Mouse (Mus musculus) brain, embryonic 14.5 days (tissue): ENCODE measurements around the gene Akt2. TPM values are rescaled to one million over a fixed set of nuclear protein-coding genes. Genes with fewer than 3 reads are reported as not detected.
A peak's percentile ranks its signal among the peaks of the same experiment; 100 is the strongest.
"Not testable (repeated sequence)": the region's sequence is repeated elsewhere in the genome, so short reads cannot be mapped to it uniquely, and the experiment has no call there.

Source experiments
- DNase-seq: peaks from one replicate; pipeline ENCODE4 v3.0.0-alpha.2; 2011; ENCODE audit warnings: low read depth
- CTCF ChIP-seq: fragments of 200-500 bp; IDR thresholded peaks from 2 replicates; pipeline ENCODE4 v1.5.1; 2012; ENCODE audit warnings: inconsistent platforms, mild to moderate bottlenecking, moderate library complexity, borderline replicate concordance; ENCODE audit not compliant: insufficient read depth, insufficient read length; ENCODE audit errors: extremely low read depth
- POLR2A ChIP-seq: fragments of 200-500 bp; IDR thresholded peaks from 2 replicates; pipeline ENCODE4 v1.6.1; 2012; ENCODE audit warnings: mild to moderate bottlenecking, inconsistent platforms, borderline replicate concordance; ENCODE audit not compliant: poor library complexity, insufficient read depth, insufficient read length, severe bottlenecking; ENCODE audit errors: extremely low read depth
- polyA plus RNA-seq: library from polyadenylated mRNA; depleted of rRNA; stranded (reverse); fragments of >200 nt; gene quantifications from 2 replicates; pipeline ENCODE4 v1.2.3, GENCODE M21; 2012

Gene Akt2
- polyA plus RNA-seq, 1 experiment: 74.2 TPM

DNA sequence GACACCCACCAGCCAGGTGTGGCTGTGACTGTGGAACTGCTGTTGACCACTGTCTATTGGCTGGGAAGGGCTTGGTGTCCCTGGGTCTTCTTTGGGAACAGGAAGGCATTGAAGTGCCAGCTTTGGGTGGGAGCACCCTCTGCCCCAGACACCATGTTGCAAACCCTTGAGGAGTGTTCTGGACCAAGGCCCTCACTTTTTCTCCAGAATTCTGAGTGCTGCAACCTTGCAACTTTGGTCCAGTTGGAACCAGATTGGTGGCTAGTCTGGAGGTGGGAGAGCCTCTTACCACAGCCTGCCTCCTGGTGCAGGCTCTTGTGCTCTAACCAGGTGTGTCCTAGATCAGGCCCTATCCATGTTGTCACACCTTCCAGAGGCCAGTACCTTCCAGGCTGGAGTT lies 33.6 kb downstream of the Akt2 start:
- no peak for TF ChIP-seq POLR2A
- TF ChIP-seq CTCF: no peak
- DNase-seq: no peak

DNA sequence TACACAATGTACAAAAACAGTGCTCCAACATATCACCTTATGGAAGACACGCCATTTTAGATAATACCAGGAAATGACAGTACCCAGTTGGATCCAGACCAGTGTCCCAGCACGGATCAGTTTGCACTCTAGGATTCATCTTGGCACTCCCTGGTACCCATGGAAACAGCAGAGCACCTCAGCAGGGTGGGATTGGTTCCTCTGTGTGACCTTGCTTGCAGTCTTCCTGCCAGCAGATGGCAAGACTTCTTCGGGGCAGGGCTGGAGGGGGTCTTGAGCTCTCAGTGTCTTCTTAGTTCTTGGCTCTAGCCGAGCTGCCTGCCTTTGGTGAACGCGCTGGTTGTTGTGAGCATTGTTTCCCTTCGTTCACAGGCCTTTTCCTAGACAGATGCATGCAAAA lies 36.4 kb downstream of the Akt2 start:
- no peak for DNase-seq
- TF ChIP-seq POLR2A (no peak), CTCF (no peak)

DNA sequence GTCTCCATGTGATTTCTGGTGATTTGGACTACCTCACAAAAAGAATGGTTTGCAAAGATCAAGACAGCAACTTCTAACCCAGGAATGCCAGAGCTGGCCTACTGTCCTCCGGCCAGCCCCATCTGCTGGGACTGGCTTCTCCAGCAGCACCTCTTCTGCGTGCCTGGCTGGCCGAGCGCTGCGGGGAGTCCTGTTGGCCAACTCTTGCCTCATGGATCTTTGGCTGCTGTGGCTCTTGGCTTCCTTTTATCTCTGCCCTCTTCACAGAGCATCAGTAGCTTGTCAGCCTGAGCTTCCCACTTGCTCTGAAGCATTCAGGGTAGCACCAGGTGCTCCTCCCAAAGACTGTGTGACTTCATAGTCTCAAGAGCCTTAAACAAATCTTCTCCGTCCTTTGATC lies 36.8 kb downstream of the Akt2 start:
- TF ChIP-seq POLR2A: no peak
- TF ChIP-seq CTCF: no peak
- no peak for DNase-seq

DNA sequence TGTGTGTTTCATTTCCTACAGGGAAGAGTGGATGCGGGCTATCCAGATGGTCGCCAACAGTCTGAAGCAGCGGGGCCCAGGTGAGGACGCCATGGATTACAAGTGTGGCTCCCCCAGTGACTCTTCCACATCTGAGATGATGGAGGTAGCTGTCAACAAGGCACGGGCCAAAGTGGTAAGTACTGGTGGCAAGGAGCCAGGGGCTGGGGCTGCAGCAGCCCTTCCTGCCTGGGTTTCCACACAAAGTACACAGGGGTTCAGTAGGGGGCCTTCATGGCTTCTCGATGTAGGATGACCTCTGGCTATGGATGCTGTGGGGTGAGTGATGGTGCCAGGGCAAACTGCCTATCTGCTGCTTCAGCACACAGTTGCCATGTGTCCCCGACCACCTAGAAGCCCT lies 37.5 kb downstream of the Akt2 start:
- not testable (repeated sequence) for DNase-seq

DNA sequence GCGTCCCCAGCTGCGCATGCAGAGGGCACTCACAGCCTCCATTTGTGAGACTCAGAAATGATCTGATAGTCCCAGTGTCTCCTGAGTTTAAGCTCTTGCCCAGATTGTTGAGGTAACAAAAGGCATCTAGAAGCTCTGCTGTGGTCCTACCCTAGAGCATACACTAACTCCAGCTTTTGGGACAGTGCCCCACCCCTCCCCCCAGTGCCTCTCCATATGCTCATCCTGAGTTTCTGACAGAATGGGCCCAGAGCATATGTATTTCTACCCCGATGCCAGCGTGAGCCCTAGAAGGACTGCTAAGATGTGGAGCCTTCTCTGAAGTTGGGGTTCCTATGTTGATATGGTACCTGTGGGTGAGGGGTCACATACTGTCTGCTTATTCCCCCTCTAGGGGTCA lies 40.1 kb downstream of the Akt2 start:
- TF ChIP-seq POLR2A: no peak
- TF ChIP-seq CTCF: no peak

DNA sequence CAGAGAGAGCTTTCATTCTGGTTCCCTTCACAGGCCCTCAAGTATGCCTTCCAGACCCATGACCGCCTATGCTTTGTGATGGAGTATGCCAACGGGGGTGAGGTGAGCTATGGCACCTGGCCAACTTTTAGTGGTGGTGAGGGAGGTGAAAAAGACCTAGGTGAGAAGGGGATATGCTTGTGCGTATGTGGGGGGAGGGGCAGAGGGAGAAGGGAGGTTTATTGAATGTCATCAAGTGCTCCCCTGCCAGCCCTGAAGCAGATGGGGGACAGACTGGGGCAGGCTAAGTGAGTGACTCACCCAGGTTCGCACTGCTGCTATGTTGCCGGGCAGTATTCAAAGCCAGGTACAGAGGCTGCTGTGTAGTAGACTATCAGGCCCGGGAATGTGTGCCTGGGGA lies 41.8 kb downstream of the Akt2 start:
- DNase-seq: no peak
- TF ChIP-seq CTCF: no peak
- TF ChIP-seq POLR2A: no peak

More for the DNA sequence above, 40.1 kb downstream of the Akt2 start:
- DNase-seq: no peak

DNA sequence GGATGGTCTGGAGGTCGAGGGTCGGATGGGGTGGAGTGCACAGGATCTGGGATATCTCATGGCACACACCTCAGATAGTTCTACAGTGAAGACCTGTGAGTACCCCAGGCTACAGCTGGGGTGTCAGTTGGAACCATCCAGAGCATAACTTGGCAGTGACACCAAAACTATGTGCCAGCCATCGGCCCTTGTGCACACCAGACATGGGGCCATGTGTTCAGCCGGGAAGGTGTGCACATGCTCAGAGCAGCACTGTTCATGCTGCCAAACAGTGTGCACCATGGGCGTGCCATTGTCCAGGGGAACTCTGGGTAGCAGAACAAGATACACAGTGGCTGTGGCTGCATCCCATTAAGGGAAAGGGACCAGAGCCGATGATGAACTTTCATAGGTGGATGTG lies 43.3 kb downstream of the Akt2 start:
- DNase-seq: no peak
- TF ChIP-seq CTCF (no peak), POLR2A (no peak)

DNA sequence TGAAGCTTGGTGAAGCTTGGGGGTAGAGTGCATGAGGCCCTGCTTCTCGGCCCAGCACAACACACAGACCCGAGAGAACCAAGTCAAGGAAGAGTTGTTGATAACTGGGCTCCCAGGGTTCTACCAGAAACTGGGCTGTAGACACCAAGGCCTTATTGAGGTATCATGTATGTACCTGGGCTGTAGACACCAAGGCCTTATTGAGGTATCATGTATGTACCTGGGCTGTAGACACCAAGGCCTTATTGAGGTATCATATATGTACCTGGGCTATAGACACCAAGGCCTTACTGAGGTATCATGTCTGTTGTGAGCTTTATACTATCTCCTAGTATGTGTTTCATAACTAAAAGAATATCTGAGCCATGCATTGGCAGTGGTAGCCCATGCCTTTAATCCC lies 43.7 kb downstream of the Akt2 start:
- DNase-seq: not testable (repeated sequence)

DNA sequence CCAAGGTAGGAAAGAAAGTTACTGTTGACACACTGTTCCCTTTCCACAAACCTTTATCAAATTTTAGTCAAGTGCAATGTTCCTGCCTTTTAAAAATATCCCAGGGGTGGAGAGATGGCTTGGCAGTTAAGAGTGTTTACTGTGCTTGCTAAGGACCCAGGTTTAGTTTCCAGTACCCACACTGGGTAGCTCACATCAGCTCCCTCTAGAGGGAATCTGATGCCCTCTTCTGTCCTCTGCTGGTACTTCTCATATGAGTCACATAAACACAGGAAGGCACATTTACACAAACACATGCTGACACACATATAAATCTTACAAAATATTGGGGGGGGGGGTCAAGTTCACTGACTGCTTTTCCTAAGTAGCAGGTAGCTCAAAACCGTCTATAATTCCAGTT lies 53.1 kb downstream of the Akt2 start:
- TF ChIP-seq POLR2A (no peak), CTCF (no peak)
- no peak for DNase-seq

DNA sequence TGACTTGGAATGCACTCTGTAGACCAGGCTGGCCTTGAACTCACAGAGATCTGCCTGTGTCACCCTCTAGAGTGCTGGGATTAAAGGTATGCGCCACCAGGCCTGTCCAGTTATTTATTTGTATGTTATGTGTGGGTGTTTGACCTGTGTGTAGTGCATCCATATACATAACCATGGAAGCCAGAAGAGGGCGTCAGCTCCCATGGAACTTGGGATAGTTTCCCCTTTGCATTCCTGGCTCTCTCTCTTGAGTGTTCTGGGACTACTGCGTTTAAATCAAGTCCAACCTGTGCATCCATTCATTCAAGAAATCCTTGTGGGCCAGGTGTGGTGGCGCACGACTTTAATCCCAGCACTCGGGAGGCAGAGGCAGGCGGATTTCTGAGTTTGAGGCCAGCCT lies 55.2 kb downstream of the Akt2 start:
- no peak for TF ChIP-seq CTCF
- no peak for TF ChIP-seq POLR2A
- no peak for DNase-seq

DNA sequence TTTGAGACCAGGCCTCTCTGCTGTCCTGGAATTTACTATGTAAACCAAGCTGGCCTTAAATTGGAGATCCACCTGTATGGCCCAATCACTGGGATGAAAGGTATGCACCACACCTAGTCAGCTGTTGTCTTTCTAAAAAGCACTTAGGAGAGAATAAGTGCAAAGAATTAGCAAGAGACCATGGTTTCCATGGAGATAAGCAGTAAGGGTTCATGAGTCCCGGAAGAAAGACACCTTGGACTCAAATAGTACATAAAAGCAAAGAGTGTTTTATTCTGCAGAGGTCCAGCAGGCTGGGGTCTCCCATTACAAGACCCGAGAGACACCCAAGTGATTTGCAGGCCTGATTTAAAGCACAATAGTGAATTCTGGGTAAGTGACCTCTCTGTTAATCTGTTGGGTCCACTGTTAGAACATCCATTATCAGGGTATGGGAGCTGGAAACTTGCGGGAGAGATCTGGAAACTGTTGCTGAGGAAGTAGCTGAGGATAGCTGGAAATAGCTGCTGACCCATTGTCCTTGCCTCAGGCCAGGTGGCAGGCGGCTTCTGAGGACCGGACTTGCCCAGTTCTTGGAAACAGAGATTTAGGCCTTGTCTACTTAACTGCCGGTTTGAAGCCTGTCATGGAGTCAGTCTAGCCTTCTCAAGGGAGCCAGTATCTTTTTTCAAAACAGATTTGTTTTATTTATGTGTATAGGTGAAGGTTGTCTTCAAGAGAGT lies 56.1 kb downstream of the Akt2 start:
- no peak for DNase-seq

DNA sequence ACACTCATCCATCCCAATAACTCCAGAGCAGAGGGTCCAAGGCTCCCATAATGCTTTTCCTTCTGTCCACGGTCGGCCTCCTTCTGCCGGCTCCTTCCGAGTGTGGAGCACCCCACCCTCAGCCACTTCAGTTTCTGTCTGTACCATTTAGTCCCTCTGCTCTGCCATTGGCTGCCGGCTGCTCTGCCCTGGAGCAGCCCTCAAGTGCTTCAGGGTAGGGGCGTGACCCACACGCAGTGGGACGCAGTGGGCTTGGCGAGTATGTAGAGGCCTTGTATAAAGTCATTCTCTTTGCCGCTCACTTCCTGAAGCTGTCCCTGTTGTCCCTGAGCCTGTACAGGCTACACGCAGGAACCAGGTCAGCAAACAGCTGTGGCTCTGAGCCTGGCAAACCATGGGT lies 58.4 kb downstream of the Akt2 start:
- no peak for DNase-seq
- TF ChIP-seq CTCF (no peak), POLR2A (no peak)

More for the DNA sequence above, 56.1 kb downstream of the Akt2 start:
- no peak for TF ChIP-seq CTCF
- no peak for TF ChIP-seq POLR2A

DNA sequence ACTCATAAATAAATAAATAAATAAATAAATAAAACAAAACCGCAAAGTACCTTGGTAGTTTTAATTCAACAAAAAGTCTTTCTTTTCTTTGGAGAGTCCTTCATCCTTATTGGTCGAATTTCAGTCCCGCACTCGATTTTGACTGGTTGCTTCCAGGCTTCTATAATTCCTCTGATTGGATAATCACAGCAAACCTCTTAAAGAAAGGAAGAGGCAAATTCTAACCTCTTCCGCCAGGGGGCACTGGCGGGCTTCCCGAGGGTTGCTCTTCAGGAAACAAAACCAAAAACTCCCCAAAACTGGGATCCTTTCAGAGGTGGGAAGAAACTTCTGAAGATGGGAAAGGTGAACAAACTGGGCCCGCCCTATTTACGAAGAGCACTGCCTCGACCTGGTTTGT lies 59.6 kb downstream of the Akt2 start:
- peak; percentile 87 for DNase-seq
- TF ChIP-seq CTCF (peak; percentile 75), POLR2A (no peak)
